Mouse (Mus musculus): ENCODE data around the gene Ctnna3. TPM values are rescaled to one million over a fixed set of nuclear protein-coding genes. Genes with fewer than 3 reads are reported as not detected.

The Ctnna3 gene
- polyA plus RNA-seq, 1 experiment, result 0.70 TPM

DNA sequence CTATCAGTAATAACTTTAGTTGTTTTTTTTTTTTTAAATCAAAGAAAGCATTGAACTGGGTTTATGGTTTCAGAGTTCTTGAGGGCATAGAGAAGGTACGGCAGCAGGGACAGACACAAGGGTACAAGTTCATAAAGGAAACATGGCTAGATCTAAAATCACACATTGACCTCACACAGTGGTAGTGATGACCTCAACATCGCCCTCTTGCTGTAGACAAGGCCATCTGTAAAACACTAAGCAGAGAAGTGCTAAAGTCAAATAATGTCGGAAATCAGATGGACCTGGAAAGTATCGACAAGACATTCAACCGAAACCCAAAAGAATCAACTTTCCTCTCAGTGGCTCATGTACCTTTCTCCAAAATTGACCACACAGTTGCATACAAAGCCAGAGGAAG is 224.7 kb downstream of the Ctnna3 start:
- no peak for DNase-seq (ENCODE audit: extremely low spot score in 1 of 2, low spot score in 1 of 2)

DNA sequence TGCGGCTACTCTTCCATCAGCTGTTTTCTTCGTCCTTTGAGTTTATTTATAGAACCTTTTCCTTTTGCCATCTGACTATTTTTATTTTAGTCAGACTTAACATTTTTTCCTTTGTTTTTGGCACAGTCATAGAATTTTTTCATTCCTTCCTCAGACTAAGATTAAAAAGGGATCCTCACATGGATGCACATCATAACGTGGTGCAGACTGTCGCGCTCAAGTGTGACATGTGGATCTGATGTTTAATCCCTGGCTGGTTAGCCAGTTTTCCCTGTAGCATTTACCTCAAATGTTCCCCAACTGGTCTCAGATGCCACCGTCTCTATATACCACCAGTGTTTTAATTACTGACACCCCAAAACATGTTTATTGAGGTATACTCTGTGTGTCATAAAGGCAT is 246.4 kb downstream of the Ctnna3 start:
- DNase-seq (ENCODE audit: extremely low spot score in 1 of 2, low spot score in 1 of 2), result no peak

DNA sequence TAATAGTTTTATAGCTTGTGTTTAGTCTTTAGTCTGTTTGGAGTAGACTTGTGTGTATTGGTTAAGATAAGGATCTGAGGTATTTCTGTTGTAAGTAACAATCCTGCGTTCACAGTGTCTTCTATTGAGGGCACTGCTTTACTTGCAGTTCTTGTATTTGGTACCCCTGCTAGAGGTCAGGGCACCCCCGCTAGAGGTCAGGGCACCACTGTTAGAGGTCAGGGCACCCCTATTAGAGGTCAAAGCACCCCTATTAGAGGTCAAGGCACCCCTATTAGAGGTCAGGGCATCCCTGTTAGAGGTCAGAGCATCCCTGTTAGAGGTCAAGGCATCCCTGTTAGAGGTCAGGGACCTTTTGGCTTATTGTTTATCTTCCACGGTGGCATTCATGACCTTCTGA is 259.3 kb downstream of the Ctnna3 start:
- no peak for DNase-seq (ENCODE audit: extremely low spot score in 1 of 2, low spot score in 1 of 2)

DNA sequence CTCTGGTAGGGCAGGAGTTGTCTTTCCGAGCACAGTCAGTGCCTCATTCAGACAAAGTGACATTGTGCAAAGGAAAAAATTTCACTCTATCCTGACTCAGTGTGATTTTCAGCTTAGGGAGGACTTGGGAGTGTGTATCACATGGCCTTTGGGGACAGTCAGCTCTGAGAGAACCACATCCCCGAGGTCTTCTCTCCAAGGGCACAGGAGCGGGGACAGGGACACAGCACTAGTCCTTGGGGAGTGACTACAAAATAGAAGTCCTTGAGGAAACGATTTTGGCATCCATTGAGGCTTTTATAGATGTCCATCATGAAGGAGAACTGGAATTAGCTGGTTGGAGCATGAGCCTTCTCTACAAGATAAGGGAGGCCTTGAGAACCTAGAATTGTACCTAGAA is 259.8 kb downstream of the Ctnna3 start:
- DNase-seq (ENCODE audit: extremely low spot score in 1 of 2, low spot score in 1 of 2), result no peak

DNA sequence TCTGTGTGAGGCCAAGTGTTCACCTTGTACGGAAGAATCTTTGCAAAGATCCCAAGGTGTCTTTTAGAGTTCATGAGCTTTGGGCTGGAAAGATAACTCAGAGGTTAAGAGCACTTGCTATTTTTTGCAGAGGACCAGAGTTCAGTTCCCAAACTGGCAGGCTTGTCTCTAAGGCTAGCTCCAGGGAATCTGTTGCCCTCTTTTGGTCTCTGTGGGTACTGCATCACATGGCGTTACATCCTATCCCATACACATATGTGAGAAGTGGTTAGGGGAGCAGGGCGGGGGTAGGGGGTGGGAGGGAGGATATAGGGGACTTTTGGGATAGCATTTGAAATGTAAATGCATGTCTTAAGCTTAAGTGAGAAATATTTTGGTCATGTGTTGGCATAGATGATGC is 262.1 kb downstream of the Ctnna3 start:
- DNase-seq (ENCODE audit: extremely low spot score in 1 of 2, low spot score in 1 of 2), result peak in 1 of 2 experiments; percentile 19

DNA sequence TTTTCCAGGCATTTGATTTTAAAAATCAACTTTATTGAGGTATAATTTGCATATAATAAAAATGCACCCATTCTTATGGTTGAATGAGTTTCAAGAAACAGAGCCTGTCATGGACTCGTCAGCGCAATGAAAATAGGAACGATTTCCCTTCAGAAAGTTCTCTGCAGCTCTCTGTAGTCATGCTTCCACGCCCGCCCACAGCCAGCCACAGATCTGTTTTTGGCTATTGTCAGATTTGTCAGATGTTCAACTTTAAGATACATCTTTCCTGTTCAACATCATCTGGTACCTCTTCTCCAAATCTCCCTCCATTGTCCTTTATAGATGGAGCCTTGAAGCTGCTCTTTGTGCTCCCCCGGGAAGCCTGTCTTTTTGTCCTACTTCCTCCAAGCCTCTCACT is 280.3 kb downstream of the Ctnna3 start:
- DNase-seq (ENCODE audit: extremely low spot score in 1 of 2, low spot score in 1 of 2), result peak; percentile 41 to 76

DNA sequence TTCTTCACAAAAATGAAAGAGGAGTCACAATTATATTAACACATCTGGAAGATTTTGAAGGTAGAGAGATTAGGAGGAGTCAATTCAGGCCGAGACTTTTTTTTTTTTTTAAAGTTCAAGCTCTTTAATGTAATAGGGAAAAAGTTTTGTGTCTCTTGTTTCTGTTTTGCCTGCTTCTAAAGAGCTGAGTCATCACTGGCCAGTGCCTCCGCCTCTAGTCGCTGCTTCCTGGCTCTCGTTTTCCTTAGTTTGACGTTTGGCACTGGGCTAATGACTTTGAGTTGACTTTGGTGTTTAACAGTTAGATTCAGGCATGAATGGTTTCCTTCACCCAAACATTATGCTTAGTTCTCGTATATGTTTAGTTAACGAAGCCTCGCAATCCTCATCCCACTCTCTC is 282.6 kb downstream of the Ctnna3 start:
- DNase-seq (ENCODE audit: extremely low spot score in 1 of 2, low spot score in 1 of 2), result no peak

DNA sequence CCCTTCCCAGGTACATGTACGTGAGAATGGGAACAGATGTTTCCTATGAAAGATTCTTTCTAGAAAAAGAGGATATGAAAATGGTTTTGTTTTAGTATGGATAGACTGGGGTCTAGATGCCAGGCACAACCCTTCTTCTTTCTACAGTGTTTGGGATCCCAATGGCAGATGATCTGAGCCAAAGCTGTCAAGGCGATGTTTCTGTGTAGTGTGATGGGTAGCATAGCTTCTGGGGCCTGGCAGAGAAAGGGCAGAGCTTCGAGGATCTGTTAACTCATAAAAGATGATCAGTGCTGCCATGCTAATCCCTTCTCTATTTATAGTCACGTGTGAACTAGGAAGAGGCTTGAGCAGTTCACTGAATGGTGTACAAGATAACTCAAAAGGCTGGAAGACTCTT is 284.3 kb downstream of the Ctnna3 start:
- no peak for DNase-seq (ENCODE audit: extremely low spot score in 1 of 2, low spot score in 1 of 2)

DNA sequence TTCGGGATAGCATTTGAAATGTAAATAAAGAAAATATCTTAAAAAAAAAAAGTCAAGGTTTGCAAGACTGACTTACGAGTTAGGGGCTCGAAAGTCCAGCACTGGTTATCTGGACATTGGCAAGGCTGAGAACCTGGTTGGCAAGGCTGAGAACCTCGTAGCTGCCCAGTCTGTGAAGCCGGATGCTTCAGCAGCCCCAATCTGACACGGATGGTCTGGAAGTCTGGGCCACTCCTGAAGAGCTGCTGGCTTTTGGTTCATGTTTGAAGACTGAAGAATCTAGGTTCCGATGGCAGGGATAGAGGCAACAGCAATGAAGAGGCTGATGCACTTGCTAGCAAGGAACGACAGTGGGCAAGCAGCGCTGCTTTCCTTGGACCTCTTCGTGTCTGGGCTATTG is 339.0 kb downstream of the Ctnna3 start:
- no peak for DNase-seq (ENCODE audit: extremely low spot score in 1 of 2, low spot score in 1 of 2)

DNA sequence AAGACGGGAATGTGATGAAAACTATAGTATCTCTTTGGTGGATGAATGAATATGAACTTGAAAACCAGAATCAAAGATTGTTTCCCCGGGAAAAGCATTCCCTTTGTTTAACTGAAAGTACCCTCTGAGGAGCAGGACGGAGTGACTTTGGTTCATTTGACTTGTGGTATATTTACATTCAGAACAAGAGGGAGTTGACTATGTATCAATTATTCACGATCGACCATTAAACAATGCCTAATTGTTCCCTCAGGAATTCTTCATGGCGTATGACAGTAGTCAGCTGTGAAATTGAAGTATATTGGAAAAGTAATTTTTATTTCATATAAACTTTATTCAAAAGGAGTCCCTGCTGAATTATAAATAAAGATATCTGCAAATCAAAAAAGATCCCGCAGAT is 341.8 kb downstream of the Ctnna3 start:
- DNase-seq (ENCODE audit: extremely low spot score in 1 of 2, low spot score in 1 of 2), result no peak

DNA sequence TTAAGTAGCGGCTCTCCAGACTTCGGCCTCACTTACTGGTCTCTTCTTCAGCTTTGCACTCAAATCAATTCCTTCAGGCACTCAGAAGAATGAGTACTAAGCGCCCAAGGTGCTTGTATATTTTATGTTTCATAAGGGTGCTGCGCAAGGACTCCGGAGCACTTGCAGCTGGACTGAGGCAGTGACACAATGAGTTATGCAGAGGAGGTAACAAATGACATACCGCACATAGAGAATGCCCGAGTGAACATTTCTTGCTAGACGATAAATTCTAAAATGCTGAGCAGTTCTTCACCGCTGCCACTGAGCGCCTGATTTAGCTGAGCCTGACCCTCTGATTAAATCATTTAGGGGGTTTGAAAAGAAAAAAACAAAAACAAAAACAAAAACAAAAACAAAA is 342.2 kb downstream of the Ctnna3 start:
- no peak for DNase-seq (ENCODE audit: extremely low spot score in 1 of 2, low spot score in 1 of 2)

DNA sequence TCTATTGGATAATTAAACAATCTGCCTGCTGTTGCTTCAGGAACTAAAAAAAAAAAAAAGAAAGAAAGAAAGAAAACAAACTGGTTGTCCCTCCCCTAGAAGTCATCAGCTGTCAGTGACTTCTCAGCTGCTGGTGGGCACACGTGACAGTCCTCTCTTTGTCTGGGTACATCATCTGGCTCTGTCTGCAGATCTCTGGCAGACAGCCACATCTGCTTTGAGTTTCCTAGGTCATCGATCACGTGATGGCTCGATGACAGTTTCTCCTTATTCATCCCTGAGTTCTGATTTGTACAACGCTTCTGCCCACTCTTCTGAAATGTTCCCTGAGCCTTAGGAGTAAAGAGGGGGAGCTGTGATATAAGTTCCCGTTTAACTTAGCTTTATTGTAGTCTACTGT is 352.1 kb downstream of the Ctnna3 start:
- DNase-seq (ENCODE audit: extremely low spot score in 1 of 2, low spot score in 1 of 2), result no peak

DNA sequence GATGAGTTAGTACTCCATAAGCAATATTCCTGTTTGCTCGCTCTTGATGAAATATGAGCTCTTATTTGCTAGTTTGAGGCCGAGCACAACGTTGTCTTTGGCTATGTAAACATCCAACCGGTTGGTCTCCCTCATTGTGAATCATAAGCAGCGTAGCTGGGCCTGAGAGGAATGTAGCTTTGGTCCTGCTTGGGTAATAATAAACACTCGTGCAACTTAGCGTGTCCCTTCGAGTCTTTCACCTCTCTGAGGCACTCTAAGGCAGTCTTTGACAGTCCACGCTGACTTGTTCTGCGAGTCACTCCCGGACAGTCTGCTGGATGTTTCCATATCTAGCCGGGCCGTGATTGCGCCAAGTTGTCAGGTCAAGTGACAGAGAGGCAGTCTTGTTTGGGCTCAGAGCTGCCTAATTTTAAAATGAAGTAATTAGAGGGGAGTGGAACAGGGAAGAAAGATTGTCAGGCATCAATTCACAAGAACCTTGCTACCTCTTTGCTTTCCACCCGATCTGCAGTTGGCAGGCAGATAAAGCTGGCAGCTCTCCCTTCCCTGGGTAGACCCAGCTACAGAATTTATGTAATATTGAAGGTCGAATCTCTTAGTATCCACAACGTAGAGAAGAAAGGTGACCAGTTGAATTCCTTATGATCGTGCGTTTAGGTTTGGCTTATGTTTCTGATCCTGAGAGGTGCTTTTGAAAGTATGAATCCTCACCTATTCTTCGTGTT is 355.1 kb downstream of the Ctnna3 start:
- DNase-seq (ENCODE audit: extremely low spot score in 1 of 2, low spot score in 1 of 2), result no peak

DNA sequence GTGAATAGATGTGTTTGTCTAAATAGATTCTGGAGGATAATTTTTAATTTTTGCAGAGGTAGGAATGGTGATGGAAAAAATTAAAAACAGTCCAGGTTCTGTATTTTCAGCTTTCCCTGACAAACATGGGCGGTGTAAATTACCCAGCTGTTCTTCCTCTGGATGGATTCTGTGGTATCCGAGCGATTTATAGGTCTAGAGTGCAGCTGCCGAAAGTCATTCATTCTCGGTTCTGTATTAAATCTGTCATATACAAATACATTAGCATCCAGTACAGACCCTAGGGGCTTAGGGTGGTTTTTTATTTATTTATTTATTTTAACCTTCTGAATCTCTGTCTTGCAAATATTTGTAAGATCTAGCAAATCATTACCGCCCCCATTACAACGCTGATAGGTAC is 356.5 kb downstream of the Ctnna3 start:
- no peak for DNase-seq (ENCODE audit: extremely low spot score in 1 of 2, low spot score in 1 of 2)

DNA sequence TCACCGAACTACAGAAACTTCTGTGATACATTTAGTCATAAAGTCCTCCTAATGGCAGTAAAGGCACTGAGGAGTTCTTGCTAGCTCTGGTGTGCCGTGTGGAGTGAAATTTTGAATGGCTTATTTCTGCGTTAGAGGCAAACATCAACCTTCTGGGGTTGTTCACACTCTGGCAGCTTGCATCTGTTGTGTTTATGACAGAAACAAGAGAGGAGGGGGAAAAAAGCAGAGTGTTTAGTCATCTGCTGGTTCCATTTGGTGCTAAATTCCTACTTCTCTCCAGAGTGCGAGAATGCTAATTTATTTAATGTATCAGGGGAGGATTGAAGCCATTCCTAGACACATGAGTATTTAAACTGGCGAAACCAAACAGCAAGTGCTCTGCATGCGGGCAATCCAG is 374.0 kb downstream of the Ctnna3 start:
- peak; percentile 29 to 66 for DNase-seq (ENCODE audit: extremely low spot score in 1 of 2, low spot score in 1 of 2)

DNA sequence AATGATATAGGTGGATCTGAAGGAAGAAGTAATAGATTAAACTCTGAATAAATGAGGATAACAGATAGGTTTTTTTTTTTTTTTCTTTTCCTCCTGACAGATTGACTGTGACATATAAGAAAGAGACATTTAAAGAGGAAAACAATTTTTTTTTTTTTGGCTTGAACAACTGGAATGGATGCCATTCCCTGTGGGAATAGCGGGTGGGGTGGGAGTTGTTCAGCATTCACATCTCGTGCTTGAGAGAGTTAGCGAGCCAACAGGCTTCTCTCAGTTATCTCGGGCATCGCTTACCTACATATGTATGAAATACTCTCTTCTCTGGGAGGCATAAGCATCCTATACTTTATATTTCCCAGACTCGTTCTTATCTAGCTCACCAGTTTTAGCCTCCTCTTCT is 375.7 kb downstream of the Ctnna3 start:
- DNase-seq (ENCODE audit: extremely low spot score in 1 of 2, low spot score in 1 of 2), result no peak

DNA sequence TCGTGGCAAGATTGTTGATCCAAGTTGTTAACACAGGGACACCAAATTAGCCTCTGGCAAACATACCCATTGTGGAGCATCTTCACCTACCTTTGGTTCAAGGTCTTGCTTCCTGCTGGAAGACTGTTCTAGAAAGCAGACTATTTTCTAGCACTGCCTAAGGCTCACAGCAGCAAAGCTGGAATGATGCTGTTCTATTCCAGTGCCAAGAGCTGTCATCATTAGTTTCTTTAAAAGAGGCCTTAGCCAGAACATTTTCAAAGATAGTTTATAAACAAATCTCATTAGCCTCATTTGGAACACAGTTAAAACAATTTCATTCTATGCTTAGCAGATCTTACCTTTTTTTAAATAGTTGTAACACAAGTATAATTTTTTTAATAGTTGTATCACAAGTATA is 376.4 kb downstream of the Ctnna3 start:
- no peak for DNase-seq (ENCODE audit: extremely low spot score in 1 of 2, low spot score in 1 of 2)

DNA sequence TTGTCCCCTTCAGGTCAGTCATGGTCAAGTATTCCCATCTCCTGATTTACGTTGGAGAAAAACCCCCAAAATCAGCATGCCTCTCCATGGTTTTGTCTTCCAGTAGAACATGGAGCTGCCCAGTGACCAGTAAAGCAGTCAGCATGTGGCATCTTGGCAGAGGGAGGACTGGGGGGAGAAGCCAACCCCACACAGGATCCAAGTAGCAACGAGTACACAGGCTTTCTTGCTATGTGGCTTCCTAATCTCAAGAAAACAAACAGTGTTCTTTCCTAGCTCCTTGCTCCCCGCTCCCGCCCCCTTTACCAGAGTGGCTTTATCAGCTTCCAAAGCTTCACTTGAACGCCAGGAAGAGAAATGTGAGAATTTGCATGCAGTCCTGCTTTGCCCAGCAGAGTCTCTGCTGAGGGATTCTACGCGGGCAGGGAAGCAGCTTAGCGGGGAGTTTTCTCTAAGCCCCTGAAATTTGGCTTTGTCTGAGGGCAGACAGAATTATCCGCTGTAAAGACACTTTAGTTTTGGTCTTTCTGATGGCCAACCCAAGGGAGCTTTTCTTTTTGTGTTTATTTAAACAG is 380.2 kb downstream of the Ctnna3 start:
- no peak for DNase-seq (ENCODE audit: extremely low spot score in 1 of 2, low spot score in 1 of 2)

DNA sequence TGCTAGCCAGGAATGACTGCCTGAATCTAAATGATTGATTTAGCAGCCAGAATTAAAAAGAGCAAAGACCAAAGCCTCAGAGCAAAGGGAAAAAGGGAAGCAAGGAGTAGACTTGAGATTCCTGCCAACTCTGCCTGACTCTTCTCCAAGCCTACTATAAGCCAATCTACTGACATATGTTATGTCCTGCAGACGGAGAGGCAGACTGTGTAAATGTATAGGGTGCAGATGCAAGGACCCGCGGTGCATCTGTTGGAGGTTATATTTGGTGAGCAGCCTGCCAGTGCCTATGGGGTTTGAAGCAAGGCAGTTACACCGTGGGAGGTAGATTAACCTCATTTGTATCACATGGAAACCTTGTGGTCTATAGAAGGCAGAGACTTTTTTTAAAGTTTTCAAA is 409.1 kb downstream of the Ctnna3 start:
- peak; percentile 41 to 55 for DNase-seq (ENCODE audit: extremely low spot score in 1 of 2, low spot score in 1 of 2)

DNA sequence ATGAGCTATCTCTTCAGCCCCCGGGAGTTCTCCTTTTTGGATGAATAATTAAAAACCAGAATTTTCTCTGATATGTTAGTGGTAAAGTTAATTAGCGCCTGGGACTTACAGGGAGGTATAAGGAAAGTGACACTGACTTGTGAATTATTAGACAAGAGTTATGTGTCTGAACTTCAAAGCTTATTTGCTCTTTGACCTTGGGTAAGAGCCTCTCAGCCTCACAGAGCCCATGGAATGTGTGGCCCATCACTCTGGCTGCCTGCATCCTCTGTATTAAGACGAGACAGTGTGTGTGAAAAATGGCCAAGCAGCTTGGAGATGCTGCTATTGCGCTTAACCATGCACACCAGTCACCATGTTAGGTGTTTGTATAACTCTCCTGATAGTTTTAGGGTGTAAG is 422.0 kb downstream of the Ctnna3 start:
- DNase-seq (ENCODE audit: extremely low spot score in 1 of 2, low spot score in 1 of 2), result no peak

DNA sequence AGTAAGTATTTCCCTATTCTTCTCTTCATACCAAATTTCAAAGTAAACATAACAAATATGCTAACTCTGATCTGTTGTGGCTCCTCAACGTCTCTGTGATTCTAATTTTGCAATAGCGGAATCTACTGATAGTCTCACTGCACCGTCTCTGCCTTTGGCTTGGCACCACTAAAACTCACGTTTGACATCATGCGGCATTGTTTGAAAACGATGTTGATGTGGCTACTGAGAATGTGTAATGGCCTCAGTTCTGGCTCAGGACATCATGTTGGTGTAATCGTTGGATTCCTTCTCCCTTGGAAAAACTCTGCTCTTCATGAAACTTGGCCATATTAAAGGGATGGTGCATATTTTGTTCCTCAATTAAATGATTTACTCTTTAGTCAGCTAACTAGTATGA is 439.2 kb downstream of the Ctnna3 start:
- no peak for DNase-seq (ENCODE audit: extremely low spot score in 1 of 2, low spot score in 1 of 2)

DNA sequence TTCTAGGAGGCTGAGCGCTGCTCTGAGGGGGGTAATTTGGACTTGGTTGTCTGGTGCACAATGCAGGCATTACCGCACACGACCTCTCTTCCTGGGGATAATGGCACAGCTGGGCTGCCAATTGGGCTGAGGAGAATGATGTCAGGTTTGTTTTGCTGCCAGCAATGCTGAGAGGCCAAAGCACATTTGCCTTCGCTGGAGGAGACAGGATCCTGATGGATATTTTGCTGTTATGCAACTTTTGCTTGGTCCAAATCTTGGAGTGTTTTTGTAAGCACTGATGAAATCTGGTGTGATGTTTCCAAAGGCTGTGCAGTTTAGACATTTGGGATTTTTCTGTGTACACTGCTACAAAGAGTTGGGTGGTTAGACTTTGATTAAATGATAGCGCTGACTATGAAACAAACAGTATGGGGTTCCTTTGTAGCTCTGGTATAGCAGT is 450.6 kb downstream of the Ctnna3 start:
- DNase-seq (ENCODE audit: extremely low spot score in 1 of 2, low spot score in 1 of 2), result peak in 1 of 2 experiments; percentile 47
